Mouse (Mus musculus) inflammation-experienced regulatory T-cells, adult 6 months (primary cell): Measurements from ENCODE around the gene Slc9a1. TPM values are rescaled to one million over a fixed set of nuclear protein-coding genes. Genes with fewer than 3 reads are reported as not detected.
A peak's percentile ranks its signal among the peaks of the same experiment; 100 is the strongest.

Source experiments
- ATAC-seq: one replicate; pipeline ENCODE4 v1.8.0; 2017
- polyA plus RNA-seq, 3 experiments: library from polyadenylated mRNA; unstranded; fragments of 100-300 nt; shearing (Covaris generic); gene quantifications; one replicate each; pipeline ENCODE4 v1.2.1; 2017

Slc9a1 gene
- polyA plus RNA-seq, 3 experiments from 2014 or later: 13.1 to 14.8 (median 13.3) TPM

GRCm38 (mm10) chr4:133374011-133374410, 4.5 kb downstream of the Slc9a1 start:
- no peak for ATAC-seq

DNA sequence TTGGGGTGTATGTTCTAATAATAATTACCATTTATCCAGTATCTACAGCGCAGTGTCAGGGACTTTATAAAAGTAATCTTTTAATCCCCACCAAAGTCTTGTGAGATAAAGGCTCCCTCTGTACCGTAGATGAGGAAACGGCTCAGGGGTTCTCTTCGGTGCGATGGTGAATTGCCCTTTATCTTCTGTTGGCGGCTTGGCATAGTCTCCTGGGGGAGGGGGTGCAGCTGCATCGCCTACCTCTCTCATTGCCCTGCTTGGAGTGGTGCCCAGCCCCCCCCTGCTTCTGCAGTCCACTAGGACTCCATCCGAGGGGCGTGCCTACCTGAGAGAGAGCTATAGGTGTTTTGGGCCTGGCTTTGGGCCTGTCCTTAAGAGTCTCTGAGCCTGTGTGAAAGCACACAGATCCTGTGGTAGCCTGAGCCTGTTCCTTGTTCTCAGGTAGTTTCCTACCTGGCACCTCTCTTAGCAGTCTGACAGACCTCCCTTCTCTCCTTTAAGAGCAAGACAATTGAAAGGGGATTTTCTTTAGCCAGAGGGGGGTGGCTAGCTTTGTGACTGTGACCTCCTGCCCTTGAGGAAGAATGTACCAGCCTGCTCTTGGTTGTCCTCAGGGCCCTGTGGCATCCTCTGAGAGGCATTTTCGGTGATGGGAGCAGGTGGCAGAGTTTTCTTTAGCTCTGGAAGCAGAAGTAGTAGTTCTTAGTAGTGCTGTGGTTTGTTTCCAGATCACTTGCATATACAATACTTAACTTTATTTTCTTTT, 6.5 kb downstream of the Slc9a1 start:
- ATAC-seq: no peak

- ATAC-seq: no peak
These were observed 8.9 kb downstream of the Slc9a1 start for GRCm38 (mm10) chr4:133378236-133379045.

- no peak for ATAC-seq
These were observed 9.5 kb downstream of the Slc9a1 start for GRCm38 (mm10) chr4:133379046-133379347.

DNA sequence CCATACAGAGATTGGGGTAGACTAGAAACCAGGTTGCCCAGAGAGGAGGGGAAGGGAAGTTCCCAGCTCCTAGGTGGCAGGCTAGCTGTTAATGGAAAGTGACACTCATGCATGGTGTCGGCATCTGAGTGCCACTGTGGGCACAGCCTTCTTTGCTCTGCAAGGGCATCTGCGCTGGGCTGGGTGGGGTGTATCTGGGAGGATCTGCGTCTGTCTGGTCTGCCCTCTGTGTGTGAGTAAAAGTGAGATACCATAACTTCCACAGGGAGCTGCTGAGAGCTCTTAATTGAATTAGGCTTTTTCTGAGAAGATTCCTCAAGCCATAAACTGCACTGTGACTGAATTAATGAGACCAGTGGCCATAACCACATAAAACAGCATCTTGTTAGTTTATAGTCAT, 10.4 kb downstream of the Slc9a1 start:
- no peak for ATAC-seq

DNA sequence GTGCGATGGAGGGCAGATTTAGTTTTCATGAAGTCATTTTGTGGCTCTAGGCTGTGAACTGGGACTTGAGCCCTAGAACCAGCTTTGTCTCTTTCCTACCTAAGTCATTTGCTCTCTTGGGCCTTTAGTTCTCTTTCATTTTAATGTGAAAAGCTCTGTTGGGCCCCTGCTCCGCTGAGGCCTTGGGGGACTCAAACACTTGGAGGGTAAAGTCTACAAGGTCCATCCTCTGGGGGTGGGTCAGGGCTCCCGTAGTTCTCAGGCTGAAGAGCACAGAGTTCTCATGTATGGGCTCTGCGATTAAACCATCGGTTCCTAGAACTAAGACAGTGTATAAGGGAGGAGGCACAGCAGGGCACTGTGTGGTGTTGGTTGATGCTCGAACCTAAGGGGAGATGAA, 11.0 kb downstream of the Slc9a1 start:
- ATAC-seq: no peak

DNA sequence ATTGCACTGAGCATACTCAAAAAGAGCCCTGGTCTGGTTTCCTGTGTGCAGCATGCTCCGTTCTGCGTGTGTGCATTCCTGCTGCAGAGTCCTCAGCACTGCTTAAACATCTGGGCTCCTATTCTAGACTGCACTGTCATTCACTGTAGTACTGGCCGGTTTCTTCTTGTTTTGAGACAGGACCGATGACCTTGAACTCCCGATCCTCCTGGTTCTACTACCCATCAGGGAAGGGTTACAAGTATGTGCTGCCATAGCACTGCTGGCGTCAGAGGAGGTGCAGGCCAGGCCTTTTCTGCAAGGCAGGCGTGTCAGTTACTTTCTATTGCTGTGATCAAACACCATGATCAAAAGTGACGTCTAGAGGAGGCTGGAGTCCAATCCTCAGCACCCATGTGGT, 11.6 kb downstream of the Slc9a1 start:
- no peak for ATAC-seq

- no peak for ATAC-seq
These were observed 16.7 kb downstream of the Slc9a1 start for GRCm38 (mm10) chr4:133386061-133386797.

DNA sequence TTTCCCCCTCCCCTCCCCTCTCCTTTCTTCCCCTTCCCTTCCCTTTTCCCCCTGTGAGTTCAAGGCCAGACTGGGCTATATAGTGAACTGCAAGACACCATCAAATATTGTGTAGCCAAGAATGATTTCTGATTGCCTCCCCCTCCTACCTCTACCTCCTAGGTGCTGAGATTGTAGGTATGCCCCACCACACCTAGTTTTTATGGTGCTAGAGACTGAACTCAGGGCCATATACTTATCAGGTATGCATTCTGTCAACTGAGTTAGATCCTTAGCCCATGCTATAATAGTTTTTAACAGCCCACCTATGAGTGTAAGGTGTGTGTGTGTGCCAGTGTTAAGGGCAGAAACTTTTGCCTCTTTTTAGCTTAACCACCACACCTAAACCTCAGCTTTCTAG, 17.5 kb downstream of the Slc9a1 start:
- ATAC-seq: no peak

GRCm38 (mm10) chr4:133388781-133389552, 19.5 kb downstream of the Slc9a1 start:
- no peak for ATAC-seq

DNA sequence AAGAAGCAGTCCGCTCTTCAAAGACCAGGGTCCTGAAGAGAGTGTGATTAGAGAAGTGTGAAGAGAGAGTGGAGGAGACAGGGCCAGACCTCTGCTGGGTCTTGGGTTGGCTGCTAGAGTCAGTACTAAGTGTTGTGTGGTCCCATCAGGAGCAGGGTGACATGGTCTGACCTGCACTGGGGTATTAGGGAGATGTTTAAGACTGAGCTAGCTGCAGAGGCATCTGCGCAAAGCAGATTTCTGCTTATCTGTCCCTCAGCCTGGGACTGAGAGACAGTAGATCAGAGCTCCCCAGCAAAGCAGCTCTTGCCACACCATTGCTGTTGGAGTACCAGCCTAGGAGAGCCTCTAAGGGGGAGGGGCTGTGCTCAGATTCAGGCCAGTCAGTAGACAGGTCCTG, 20.5 kb downstream of the Slc9a1 start:
- no peak for ATAC-seq

DNA sequence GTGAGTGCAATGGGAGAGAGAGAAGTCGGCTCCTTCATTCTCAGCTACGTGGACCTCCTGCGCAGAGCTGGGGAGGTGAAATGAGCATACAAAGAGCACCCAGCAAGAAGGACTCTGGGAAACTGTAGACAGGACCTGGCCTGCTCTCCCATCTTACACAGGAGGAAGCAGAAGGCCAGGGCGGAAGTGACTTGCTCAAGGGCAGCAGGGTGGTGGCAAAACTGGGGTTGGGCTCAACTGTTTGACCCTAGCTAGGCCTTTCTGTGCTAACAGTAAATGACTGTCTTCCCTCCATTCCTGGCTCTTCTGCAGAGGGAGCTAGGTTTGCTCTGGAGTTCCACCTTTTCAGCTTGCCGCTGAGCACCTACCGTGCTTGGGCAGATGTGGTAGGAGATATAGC, 21.1 kb downstream of the Slc9a1 start:
- no peak for ATAC-seq

DNA sequence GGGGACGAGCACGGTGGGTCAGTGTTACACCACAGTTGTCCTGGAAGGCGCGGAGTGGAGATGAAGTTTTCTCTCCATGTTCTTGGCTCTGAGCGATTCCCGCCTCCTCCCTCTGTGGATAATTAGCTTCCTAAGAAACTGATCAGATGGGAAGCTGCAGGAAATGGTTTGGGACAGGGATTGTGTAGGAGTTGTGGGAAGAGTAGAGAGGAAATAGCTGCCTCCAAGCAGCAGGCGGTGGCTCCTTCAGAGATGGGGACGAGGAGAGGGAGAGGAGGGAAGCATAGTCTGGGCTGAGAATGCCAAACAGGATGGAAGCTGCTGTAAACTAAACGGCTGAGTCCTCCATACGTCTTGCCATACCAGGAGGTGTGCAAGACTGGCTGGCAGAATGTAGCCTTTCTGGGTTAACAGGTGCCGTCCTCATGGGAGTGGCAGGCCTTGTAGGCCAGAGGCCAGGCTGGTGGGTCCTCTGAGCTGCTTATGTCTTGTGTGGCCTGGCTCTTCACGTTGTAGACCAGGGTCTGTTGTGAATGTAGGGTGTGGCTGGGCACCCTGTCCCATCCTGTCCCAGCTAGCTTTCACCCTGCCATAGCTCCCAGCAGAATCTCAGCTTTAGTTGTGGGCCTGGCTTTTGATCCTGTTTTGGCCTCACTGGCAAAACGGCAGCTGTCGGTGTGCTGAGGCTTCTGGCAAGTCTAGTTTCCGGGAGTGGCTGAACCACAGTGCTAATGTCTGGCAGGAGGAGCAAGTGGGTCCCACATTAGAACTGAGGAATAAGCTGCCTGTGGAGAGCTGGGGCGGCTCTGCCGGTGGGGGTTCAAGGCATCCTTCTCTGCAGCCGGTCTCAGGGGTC, 21.9 kb downstream of the Slc9a1 start:
- ATAC-seq: no peak

DNA sequence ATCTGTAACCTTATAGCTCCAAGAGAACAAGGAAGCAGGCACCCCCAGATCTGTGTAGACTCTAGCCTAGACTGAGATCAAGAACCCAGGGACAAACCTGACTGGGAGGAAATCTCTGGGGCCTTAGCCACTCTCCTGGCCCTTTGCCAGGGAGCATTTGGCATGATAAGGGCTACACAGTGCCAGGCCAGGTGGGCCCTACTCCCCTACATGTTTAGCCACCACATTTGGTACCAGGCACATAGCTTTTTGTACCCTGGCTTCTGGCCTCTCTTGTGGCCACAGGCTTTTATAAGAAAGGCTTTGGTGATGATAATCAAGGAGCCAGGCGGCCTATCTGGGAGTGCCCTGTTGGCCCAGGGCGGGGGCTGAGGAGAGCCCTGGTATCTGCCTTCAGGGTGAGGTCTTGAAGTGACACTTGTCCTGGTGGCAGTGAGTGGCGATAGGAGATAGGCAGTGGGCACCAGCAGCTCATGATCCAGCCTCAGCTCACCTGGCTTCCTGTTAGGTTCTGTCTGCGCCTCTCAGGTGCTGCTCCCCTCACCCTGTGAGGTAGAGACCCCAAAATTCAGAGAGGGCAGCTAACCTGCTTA, 25.6 kb downstream of the Slc9a1 start:
- ATAC-seq: no peak

GRCm38 (mm10) chr4:133396079-133396478, 26.6 kb downstream of the Slc9a1 start:
- ATAC-seq: no peak

- no peak for ATAC-seq
These were observed 27.8 kb downstream of the Slc9a1 start for GRCm38 (mm10) chr4:133397299-133397698.

- ATAC-seq: no peak
These were observed 28.5 kb downstream of the Slc9a1 start for GRCm38 (mm10) chr4:133397961-133398360.

DNA sequence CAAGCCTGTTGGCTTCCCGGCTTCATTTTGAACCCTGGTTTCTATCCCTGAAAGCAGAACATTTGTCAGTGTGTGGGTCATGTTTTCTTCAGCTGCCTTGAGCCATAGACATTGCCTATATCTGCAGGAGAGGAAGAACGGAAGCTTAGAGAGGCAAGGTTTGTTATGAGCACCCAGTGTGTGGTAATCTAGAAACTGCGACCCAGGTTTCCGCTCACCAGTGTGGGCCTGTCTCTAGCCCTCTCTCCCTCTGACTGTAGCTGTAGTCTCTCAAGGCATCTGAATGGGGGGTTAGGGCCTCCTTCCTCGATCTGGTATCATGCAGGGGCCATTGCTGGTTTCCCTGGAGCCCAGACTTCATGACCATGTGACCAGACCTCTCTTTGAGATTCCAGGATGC, 29.1 kb downstream of the Slc9a1 start:
- peak; percentile 76 for ATAC-seq

- peak; percentile 72 for ATAC-seq
These were observed 30.0 kb downstream of the Slc9a1 start for GRCm38 (mm10) chr4:133399509-133399908.

DNA sequence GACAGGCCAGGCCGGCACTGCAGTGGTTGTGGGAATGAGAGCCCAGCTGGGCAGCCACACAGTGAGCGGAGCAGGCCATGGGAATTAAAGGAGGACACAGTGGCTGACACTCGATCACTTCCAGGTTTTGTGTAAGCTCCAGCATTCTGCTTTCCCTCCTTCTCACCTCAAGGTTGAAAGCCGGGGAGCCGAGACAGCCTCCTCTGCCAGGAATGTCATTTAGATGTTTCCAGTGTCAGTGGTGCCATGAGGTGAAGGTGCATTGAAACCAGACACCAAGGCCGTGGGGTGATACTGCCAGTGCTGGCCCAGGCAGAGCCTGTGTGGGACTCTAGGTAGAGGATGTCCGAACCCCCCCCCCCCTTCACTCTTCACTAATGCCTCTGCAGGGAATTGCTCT, 30.6 kb downstream of the Slc9a1 start:
- ATAC-seq: no peak

DNA sequence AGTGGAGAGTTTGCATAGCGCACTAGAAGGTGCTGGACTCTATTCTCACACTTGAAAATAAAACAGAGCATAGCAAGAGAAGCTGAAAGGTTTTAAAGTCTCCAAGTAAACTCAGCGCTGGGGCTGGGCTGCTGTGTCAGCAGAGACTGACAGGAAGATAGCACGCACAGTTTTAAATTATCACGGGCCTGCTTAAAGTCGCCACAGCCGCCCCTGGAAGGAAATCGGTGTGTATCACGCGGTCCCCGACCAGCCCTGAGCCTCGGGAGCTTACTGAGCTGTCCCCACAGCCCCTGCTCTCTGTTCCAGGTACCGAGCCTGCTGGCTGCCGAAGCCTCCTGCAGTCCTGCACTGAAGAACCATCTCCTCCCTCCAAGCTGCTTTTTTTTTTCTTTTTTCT, 32.5 kb downstream of the Slc9a1 start:
- ATAC-seq: no peak
